Mouse (Mus musculus) heart, embryonic 14.5 days (tissue): ENCODE measurements around the gene Uba5. TPM values are rescaled to one million over a fixed set of nuclear protein-coding genes. Genes with fewer than 3 reads are reported as not detected.

Experiments
- ATAC-seq: fragments of 200-750 bp; cut with Nextera tagmentation; 2 replicates; pipeline ENCODE4 v1.8.0; 2017; ENCODE audit warnings: low read depth, moderate TSS enrichment; ENCODE audit not compliant: insufficient number of reproducible peaks, insufficient read depth, low FRiP score
- H3K27ac ChIP-seq, 2 experiments: fragments of 200-500 bp in 1 of 2; fragments of 300-500 bp in 1 of 2; sonication (generic) in 1 of 2; replicated peaks in 1 of 2; 2 replicates each; pipeline ENCODE4 v1.5.1; 2012 to 2014; ENCODE audit warnings: low read depth in 2 of 2, low read length in 2 of 2, control low read depth in 1 of 2, mild to moderate bottlenecking in 1 of 2, mixed read lengths in 1 of 2; ENCODE audit not compliant: control insufficient read depth in 1 of 2, insufficient read depth in 1 of 2
- H3K27me3 ChIP-seq: fragments of 300-500 bp; sonication (generic); 2 replicates; pipeline ENCODE4 v1.6.1; 2014; ENCODE audit warnings: mild to moderate bottlenecking, low read length, control low read depth; ENCODE audit not compliant: control insufficient read depth, insufficient read depth
- H3K36me3 ChIP-seq: fragments of 300-500 bp; sonication (generic); 2 replicates; pipeline ENCODE4 v1.6.1; 2014; ENCODE audit warnings: mild to moderate bottlenecking, control low read depth, low read length, mixed read lengths; ENCODE audit not compliant: control insufficient read depth, insufficient read depth
- H3K4me1 ChIP-seq, 2 experiments: fragments of 200-500 bp in 1 of 2; fragments of 300-500 bp in 1 of 2; sonication (generic) in 1 of 2; 2 replicates each; pipeline ENCODE4 v1.6.1; 2012 to 2014; ENCODE audit warnings: low read length in 2 of 2, control low read depth in 1 of 2, mixed read lengths in 1 of 2; ENCODE audit not compliant: control insufficient read depth in 2 of 2, insufficient read depth in 2 of 2
- H3K4me2 ChIP-seq: fragments of 300-500 bp; sonication (generic); 2 replicates; pipeline ENCODE4 v1.6.1; 2014; ENCODE audit warnings: mild to moderate bottlenecking, low read length
- H3K4me3 ChIP-seq, 2 experiments: fragments of 200-500 bp in 1 of 2; fragments of 300-500 bp in 1 of 2; sonication (generic) in 1 of 2; 2 replicates each; pipeline ENCODE4 v1.5.1; 2012 to 2014; ENCODE audit warnings: low read length in 2 of 2, mild to moderate bottlenecking in 2 of 2, control low read depth in 1 of 2, low read depth in 1 of 2, moderate library complexity in 1 of 2; ENCODE audit not compliant: control insufficient read depth in 1 of 2, insufficient read depth in 1 of 2
- H3K9ac ChIP-seq: fragments of 300-500 bp; sonication (generic); 2 replicates; pipeline ENCODE4 v1.6.1; 2014; ENCODE audit warnings: mild to moderate bottlenecking, low read length
- H3K9me3 ChIP-seq: fragments of 300-500 bp; sonication (generic); 2 replicates; pipeline ENCODE4 v1.6.1; 2016; ENCODE audit warnings: low read length, control low read depth; ENCODE audit not compliant: control insufficient read depth
- WGBS: fragments of 180-500 bp; shearing (Covaris S2); extraction: QIAGEN DNeasy Blood & Tissue Kit; methylation state at CpG from one replicate; pipeline ENCODE4 v1.1.7; 2014; 5-methylcytosine and 5-hydroxymethylcytosine counted together
- polyA plus RNA-seq: library from polyadenylated mRNA; unstranded; fragments of >200 nt; fragmentation: Nextera tagmentation; extraction: Ambion mirVana; gene quantifications from 2 replicates; pipeline ENCODE4 v1.2.1, GENCODE M21; 2014

Gene Uba5
- polyA plus RNA-seq, 1 experiment from 2014 or later, result 46.2 TPM

DNA sequence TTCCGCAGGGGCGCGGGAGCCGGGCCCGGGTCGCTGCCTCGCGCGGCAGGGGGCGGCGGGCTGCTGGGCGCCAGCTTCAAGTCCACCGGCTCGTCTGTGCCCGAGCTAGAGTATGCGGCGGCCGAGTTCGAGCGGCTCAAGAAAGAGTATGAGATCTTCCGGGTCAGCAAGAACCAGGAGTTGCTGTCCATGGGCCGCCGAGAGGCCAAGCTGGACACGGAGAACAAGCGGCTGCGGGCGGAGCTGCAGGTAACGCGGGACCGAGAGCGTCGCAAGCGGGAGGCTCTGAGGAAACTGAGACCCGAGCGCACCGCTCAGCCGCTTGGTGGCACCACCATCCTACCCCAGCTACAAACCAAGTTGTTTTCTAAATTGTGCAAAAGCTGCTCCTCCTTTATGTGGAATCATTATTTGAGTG, 60.0 kb downstream of the Uba5 start:
- H3K9ac ChIP-seq, result peak overlapping the region; percentile 69
- peak overlapping the region; percentile 52 to 75 for H3K4me3 ChIP-seq
- no peaks in the 10 kb centered on the region for H3K9me3 ChIP-seq
- H3K27me3 ChIP-seq, result no peaks in the 10 kb centered on the region
- peaks cover 9 to 16% of the 10 kb centered on the region in 2 experiments for H3K4me1 ChIP-seq
- WGBS, result under 1% methylated on average over 37 of the region's 37 CpGs
- H3K27ac ChIP-seq, result peak overlapping the region; percentile 68 to 74
- peak; percentile 23 for ATAC-seq
- peaks cover 14% of the 10 kb centered on the region for H3K36me3 ChIP-seq
- peak overlapping the region; percentile 61 for H3K4me2 ChIP-seq

GRCm38 (mm10) chr9:104001921-104002859, 60.7 kb downstream of the Uba5 start, which contains the start of gene Nphp3:
Nphp3 (plus strand) TSS chr9:104002544.
- 2% methylated on average over 55 of the region's 55 CpGs for WGBS
- Histone ChIP-seq H3K27ac (peak within 1 kb of the TSS; percentile 74 to 86), H3K4me1 (peaks cover 9 to 16% of the 10 kb centered on the region in 2 experiments), H3K9ac (peak within 1 kb of the TSS; percentile 69), H3K4me3 (peak within 1 kb of the TSS; percentile 52 to 75), H3K36me3 (peaks cover 13% of the 10 kb centered on the region), H3K27me3 (no peaks in the 10 kb centered on the region), H3K4me2 (peak within 1 kb of the TSS; percentile 61), H3K9me3 (no peaks in the 10 kb centered on the region)
- peak; percentile 97 for ATAC-seq

GRCm38 (mm10) chr9:104000601-104001000, 62.3 kb downstream of the Uba5 start:
- no peaks in the 10 kb centered on the region for H3K9me3 ChIP-seq
- H3K36me3 ChIP-seq, result peaks cover 3% of the 10 kb centered on the region
- ATAC-seq, result no peak
- H3K27me3 ChIP-seq, result no peaks in the 10 kb centered on the region
- H3K4me3 ChIP-seq, result no peak overlapping the region
- H3K4me1 ChIP-seq, result peaks cover 9 to 16% of the 10 kb centered on the region in 2 experiments
- no peak overlapping the region for H3K9ac ChIP-seq
- H3K27ac ChIP-seq, result no peak overlapping the region
- WGBS, result 5% methylated on average over 3 of the region's 3 CpGs
- no peak overlapping the region for H3K4me2 ChIP-seq

Other genes with a start within 250 kb of the Uba5 start
- 5.1 and 5.3 TPM in 2 replicates for gene Nphp3, start 60.6 kb downstream of the Uba5 start, polyA plus RNA-seq
- gene Gm28305, start 22.5 kb downstream of the Uba5 start, polyA plus RNA-seq, result not detected in 2 replicates
- gene Acad11, start 243 bp upstream of the Uba5 start, polyA plus RNA-seq, result 11.3 and 11.4 TPM in 2 replicates
- gene Ackr4, start 63.8 kb upstream of the Uba5 start, polyA plus RNA-seq, result 3.0 and 3.6 TPM in 2 replicates
- 15.5 and 26.2 TPM in 2 replicates for gene Dnajc13, start 199.8 kb upstream of the Uba5 start, polyA plus RNA-seq